Mouse (Mus musculus) midbrain, embryonic 11.5 days (tissue): Measurements from ENCODE around the gene Armh3. TPM values are rescaled to one million over a fixed set of nuclear protein-coding genes. Genes with fewer than 3 reads are reported as not detected.

ENCODE experiments used
- ATAC-seq: fragments of 200-750 bp; cut with Nextera tagmentation; 2 replicates; pipeline ENCODE4 v1.8.0; 2017; ENCODE audit warnings: moderate TSS enrichment, moderate library complexity; ENCODE audit not compliant: low FRiP score
- DNase-seq: peaks from one replicate; pipeline ENCODE4 v3.0.0; 2015; ENCODE audit warnings: low spot score; ENCODE audit errors: missing footprints
- H3K27ac ChIP-seq: fragments of 300-500 bp; sonication (generic); 2 replicates; pipeline ENCODE4 v1.5.1; 2014; ENCODE audit warnings: low read depth, low read length
- H3K27me3 ChIP-seq: fragments of 300-500 bp; sonication (generic); 2 replicates; pipeline ENCODE4 v1.6.1; 2014; ENCODE audit warnings: mild to moderate bottlenecking, low read length, moderate library complexity, mixed read lengths; ENCODE audit not compliant: control insufficient read depth, insufficient read depth
- H3K36me3 ChIP-seq: fragments of 300-500 bp; sonication (generic); 2 replicates; pipeline ENCODE4 v1.6.1; 2014; ENCODE audit warnings: mild to moderate bottlenecking, low read length, moderate library complexity, mixed read lengths; ENCODE audit not compliant: control insufficient read depth, insufficient read depth
- H3K4me1 ChIP-seq: fragments of 300-500 bp; sonication (generic); 2 replicates; pipeline ENCODE4 v1.6.1; 2014; ENCODE audit warnings: low read length; ENCODE audit not compliant: control insufficient read depth, insufficient read depth
- H3K4me2 ChIP-seq: fragments of 300-500 bp; sonication (generic); 2 replicates; pipeline ENCODE4 v1.6.1; 2014; ENCODE audit warnings: mild to moderate bottlenecking, moderate library complexity
- H3K4me3 ChIP-seq: fragments of 300-500 bp; sonication (generic); 2 replicates; pipeline ENCODE4 v1.5.1; 2014; ENCODE audit warnings: low read depth, low read length
- H3K9ac ChIP-seq: fragments of 300-500 bp; sonication (generic); 2 replicates; pipeline ENCODE4 v1.6.1; 2014; ENCODE audit warnings: low read length
- H3K9me3 ChIP-seq: fragments of 300-500 bp; sonication (generic); 2 replicates; pipeline ENCODE4 v1.6.1; 2016; ENCODE audit warnings: low read length; ENCODE audit not compliant: control insufficient read depth
- WGBS: fragments of 180-500 bp; shearing (Covaris S2); extraction: QIAGEN DNeasy Blood & Tissue Kit; methylation state at CpG from one replicate; pipeline ENCODE4 v1.1.7; 2014; 5-methylcytosine and 5-hydroxymethylcytosine counted together
- polyA plus RNA-seq: library from polyadenylated mRNA; unstranded; fragments of >200 nt; fragmentation: Nextera tagmentation; extraction: Ambion mirVana; gene quantifications from 2 replicates; pipeline ENCODE4 v1.2.1, GENCODE M21; 2014

Gene Armh3
- polyA plus RNA-seq, 1 experiment from 2014 or later, result 13.9 TPM

GRCm38 (mm10) chr19:46026567-46026966 is 28.3 kb upstream of the Armh3 start:
- DNase-seq, result no peak
- Histone ChIP-seq H3K4me2 (no peak overlapping the region), H3K4me1 (no peaks in the 10 kb centered on the region), H3K27ac (no peak overlapping the region), H3K9ac (no peak overlapping the region), H3K36me3 (no peaks in the 10 kb centered on the region; the same call in 1 of the 2 replicates), H3K9me3 (no peaks in the 10 kb centered on the region), H3K4me3 (no peak overlapping the region), H3K27me3 (no peaks in the 10 kb centered on the region)
- ATAC-seq, result no peak
- WGBS, result 62% methylated on average over 8 of the region's 8 CpGs

DNA sequence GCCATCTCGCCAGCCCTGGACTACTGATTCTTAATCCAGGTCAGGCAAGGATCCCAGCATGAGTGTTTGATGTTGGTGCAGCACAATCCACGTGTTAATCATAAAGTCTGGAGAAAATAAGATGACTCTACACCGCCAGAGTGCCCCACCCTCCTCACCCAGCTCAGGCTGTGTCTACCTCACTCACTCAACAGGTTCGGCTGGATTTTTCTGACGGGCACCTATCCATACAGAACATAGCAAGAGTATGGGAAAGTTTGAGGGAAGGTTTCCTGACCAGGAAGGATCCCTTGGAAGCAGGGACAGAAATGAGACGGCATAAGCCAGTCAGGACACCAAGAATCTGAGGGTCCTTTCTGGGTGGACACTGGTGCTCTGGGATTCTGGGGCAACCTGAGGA is 26.7 kb upstream of the Armh3 start:
- H3K27ac ChIP-seq, result no peak overlapping the region

GRCm38 (mm10) chr19:46016023-46016422 is 17.7 kb upstream of the Armh3 start:
- ATAC-seq, result no peak
- H3K4me3 ChIP-seq, result no peak overlapping the region
- no peaks in the 10 kb centered on the region for H3K36me3 ChIP-seq
- WGBS, result 61% methylated on average over 2 of the region's 2 CpGs
- peak; percentile 56 for DNase-seq
- no peaks in the 10 kb centered on the region for H3K4me1 ChIP-seq
- no peaks in the 10 kb centered on the region for H3K9me3 ChIP-seq
- H3K27ac ChIP-seq, result no peak overlapping the region
- no peaks in the 10 kb centered on the region for H3K27me3 ChIP-seq
- H3K4me2 ChIP-seq, result no peak overlapping the region
- no peak overlapping the region for H3K9ac ChIP-seq

More for the DNA sequence above, 26.7 kb upstream of the Armh3 start:
- 86% methylated on average over 6 of the region's 6 CpGs for WGBS
- ATAC-seq (no peak), DNase-seq (no peak)
- Histone ChIP-seq H3K4me1 (no peaks in the 10 kb centered on the region), H3K4me2 (no peak overlapping the region), H3K9me3 (no peaks in the 10 kb centered on the region), H3K36me3 (no peaks in the 10 kb centered on the region; the same call in 1 of the 2 replicates), H3K9ac (no peak overlapping the region), H3K27me3 (no peaks in the 10 kb centered on the region), H3K4me3 (no peak overlapping the region)

- WGBS, result 42% methylated on average over 12 of the region's 12 CpGs
- peak; percentile 98 for DNase-seq
- Histone ChIP-seq H3K9me3 (no peaks in the 10 kb centered on the region), H3K36me3 (no peaks in the 10 kb centered on the region), H3K4me3 (no peak overlapping the region), H3K27me3 (no peaks in the 10 kb centered on the region), H3K27ac (no peak overlapping the region), H3K9ac (no peak overlapping the region), H3K4me1 (no peaks in the 10 kb centered on the region), H3K4me2 (no peak overlapping the region)
- ATAC-seq, result peak; percentile 70
Observed at GRCm38 (mm10) chr19:46014572-46015178, 16.4 kb upstream of the Armh3 start.

DNA sequence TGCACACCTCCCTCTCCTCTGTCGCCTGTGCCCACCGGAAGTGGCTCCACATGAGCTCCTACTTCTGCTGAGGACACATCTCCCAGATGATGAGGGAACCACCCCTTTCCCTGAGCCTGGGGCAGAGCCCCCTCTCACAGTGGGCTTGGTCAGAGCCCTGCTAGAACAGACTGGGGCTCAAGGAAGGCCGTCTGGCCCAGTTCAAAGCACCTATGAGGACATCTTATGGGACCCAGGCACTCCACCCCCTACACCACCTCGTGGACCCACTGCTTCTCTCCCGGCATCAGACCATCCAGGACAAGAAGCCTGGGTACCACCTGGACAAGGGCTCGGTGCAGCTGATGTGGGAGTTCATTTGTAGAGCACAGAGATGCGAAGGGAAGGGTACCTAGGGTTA is 7.4 kb upstream of the Armh3 start:
- no peaks in the 10 kb centered on the region for H3K9me3 ChIP-seq
- H3K27ac ChIP-seq, result no peak overlapping the region
- H3K27me3 ChIP-seq, result peaks cover 11% of the 10 kb centered on the region
- H3K4me3 ChIP-seq, result no peak overlapping the region
- no peak overlapping the region for H3K9ac ChIP-seq
- peaks cover 6% of the 10 kb centered on the region for H3K4me1 ChIP-seq
- no peaks in the 10 kb centered on the region for H3K36me3 ChIP-seq
- ATAC-seq, result no peak
- no peak overlapping the region for H3K4me2 ChIP-seq
- DNase-seq, result peak; percentile 75
- 86% methylated on average over 7 of the region's 7 CpGs for WGBS

- 63% methylated on average over 17 of the region's 17 CpGs for WGBS
- no peak overlapping the region for H3K27ac ChIP-seq
- DNase-seq (peak; percentile 86), ATAC-seq (no peak)
- H3K9ac ChIP-seq, result no peak overlapping the region
- H3K4me1 ChIP-seq, result peaks cover 6% of the 10 kb centered on the region
- H3K27me3 ChIP-seq, result peaks cover 11% of the 10 kb centered on the region
- H3K36me3 ChIP-seq, result no peaks in the 10 kb centered on the region
- H3K4me2 ChIP-seq, result no peak overlapping the region
- H3K9me3 ChIP-seq, result no peaks in the 10 kb centered on the region
- no peak overlapping the region for H3K4me3 ChIP-seq
Observed at GRCm38 (mm10) chr19:46004814-46005466, 6.7 kb upstream of the Armh3 start.

- WGBS, result 2% methylated on average over 70 of the region's 70 CpGs
- H3K4me1 ChIP-seq, result peaks cover 6% of the 10 kb centered on the region
- ATAC-seq, result peak; percentile 81
- peak within 1 kb of the TSS; percentile 69 for H3K9ac ChIP-seq
- DNase-seq, result peak; percentile 94
- H3K9me3 ChIP-seq, result no peaks in the 10 kb centered on the region
- H3K36me3 ChIP-seq, result no peaks in the 10 kb centered on the region
- peak within 1 kb of the TSS; percentile 51 for H3K4me3 ChIP-seq
- H3K27me3 ChIP-seq, result peaks cover 11% of the 10 kb centered on the region
- H3K4me2 ChIP-seq, result peak within 1 kb of the TSS; percentile 99
- H3K27ac ChIP-seq, result no peak within 1 kb of the TSS
Observed at GRCm38 (mm10) chr19:46003371-46004226, 5.3 kb upstream of the Armh3 start, which contains the start of gene Hps6. Hps6 (plus strand) TSS chr19:46003508.

- WGBS, result 80% methylated on average over 9 of the region's 9 CpGs
- H3K4me3 ChIP-seq, result no peak overlapping the region
Observed at GRCm38 (mm10) chr19:46002279-46002678, 4.0 kb upstream of the Armh3 start.

GRCm38 (mm10) chr19:45999378-45999777 is 1.1 kb upstream of the Armh3 start:
- Histone ChIP-seq H3K4me1 (peaks cover 6% of the 10 kb centered on the region), H3K36me3 (no peaks in the 10 kb centered on the region), H3K4me3 (no peak overlapping the region), H3K27me3 (peaks cover 9% of the 10 kb centered on the region), H3K4me2 (no peak overlapping the region), H3K9ac (no peak overlapping the region), H3K9me3 (no peaks in the 10 kb centered on the region), H3K27ac (no peak overlapping the region)
- DNase-seq (no peak), ATAC-seq (no peak)
- 64% methylated on average over 1 of the region's 1 CpGs for WGBS

More at GRCm38 (mm10) chr19:46002279-46002678, 4.0 kb upstream of the Armh3 start:
- no peak for ATAC-seq
- Histone ChIP-seq H3K9ac (no peak overlapping the region), H3K4me2 (no peak overlapping the region), H3K4me1 (peaks cover 6% of the 10 kb centered on the region), H3K9me3 (no peaks in the 10 kb centered on the region), H3K27ac (no peak overlapping the region), H3K27me3 (peaks cover 11% of the 10 kb centered on the region), H3K36me3 (no peaks in the 10 kb centered on the region)
- DNase-seq, result no peak
